Mouse (Mus musculus) Muller cell, postnatal 12 days (primary cell): Measurements from ENCODE around the gene Gm14401.
"Not testable (repeated sequence)": the region's sequence is repeated elsewhere in the genome, so short reads cannot be mapped to it uniquely, and the experiment has no call there.

Experiments used
- DNase-seq: peaks from one replicate; pipeline ENCODE4 v3.0.0-alpha.2; 2015; ENCODE audit errors: inconsistent ontology term

Gm14401 gene

GRCm38 (mm10) chr2:177073432-177074423, at the start of gene Gm14401:
TSS of gene Gm14401 (plus strand) at chr2:177074320.
- DNase-seq: not testable (repeated sequence)

- DNase-seq: not testable (repeated sequence)
Measured at GRCm38 (mm10) chr2:177072807-177073206, 1.3 kb upstream of the Gm14401 start.

GRCm38 (mm10) chr2:177075015-177075414, 895 bp downstream of the Gm14401 start:
- not testable (repeated sequence) for DNase-seq

GRCm38 (mm10) chr2:177079866-177080265, 5.7 kb downstream of the Gm14401 start:
- DNase-seq: not testable (repeated sequence)

GRCm38 (mm10) chr2:177109086-177109485, 35.0 kb downstream of the Gm14401 start:
- DNase-seq: not testable (repeated sequence)

- not testable (repeated sequence) for DNase-seq
Measured at GRCm38 (mm10) chr2:177129097-177129496, 55.0 kb downstream of the Gm14401 start.
